Mouse (Mus musculus) G1E-ER4 (cell line): Measurements from ENCODE around the gene Aqp9. TPM values are rescaled to one million over a fixed set of nuclear protein-coding genes. Genes with fewer than 3 reads are reported as not detected.

Source experiments
- GATA1 ChIP-seq: IDR thresholded peaks from one replicate; pipeline ENCODE4 v1.8.0; 2012; ENCODE audit warnings: low read length, inconsistent platforms
- polyA plus RNA-seq: library from polyadenylated mRNA; stranded (reverse); fragments of >175 nt; gene quantifications from 2 replicates; pipeline ENCODE4 v1.2.3, GENCODE M21; 2012

The Aqp9 gene
- polyA plus RNA-seq, 1 experiment, result 0.21 TPM

GRCm38 (mm10) chr9:71131822-71132221 lies 36.7 kb downstream of the Aqp9 start:
- no peak for TF ChIP-seq GATA1

- TF ChIP-seq GATA1, result no peak
Measured at GRCm38 (mm10) chr9:71128911-71129310, 39.6 kb downstream of the Aqp9 start.

- TF ChIP-seq GATA1, result no peak
Measured at GRCm38 (mm10) chr9:71126205-71126604, 42.3 kb downstream of the Aqp9 start.

- no peak for TF ChIP-seq GATA1
Measured at GRCm38 (mm10) chr9:71120924-71121323, 47.6 kb downstream of the Aqp9 start.

- TF ChIP-seq GATA1, result no peak
Measured at GRCm38 (mm10) chr9:71113166-71113565, 55.3 kb downstream of the Aqp9 start.

- no peak for TF ChIP-seq GATA1
Measured at GRCm38 (mm10) chr9:71103521-71103920, 65.0 kb downstream of the Aqp9 start.

- TF ChIP-seq GATA1, result no peak
Measured at GRCm38 (mm10) chr9:71094066-71094465, 74.4 kb downstream of the Aqp9 start.

- peak; percentile 17 for TF ChIP-seq GATA1
Measured at GRCm38 (mm10) chr9:71092038-71092437, 76.4 kb downstream of the Aqp9 start.

- TF ChIP-seq GATA1, result no peak
Measured at GRCm38 (mm10) chr9:71079201-71079600, 89.3 kb downstream of the Aqp9 start.

GRCm38 (mm10) chr9:71077251-71077825 lies 91.1 kb downstream of the Aqp9 start:
- no peak for TF ChIP-seq GATA1

- no peak for TF ChIP-seq GATA1
Measured at GRCm38 (mm10) chr9:71076201-71076648, 92.3 kb downstream of the Aqp9 start.

- no peak for TF ChIP-seq GATA1
Measured at GRCm38 (mm10) chr9:71073831-71074230, 94.7 kb downstream of the Aqp9 start.

- TF ChIP-seq GATA1, result no peak
Measured at GRCm38 (mm10) chr9:71073076-71073475, 95.4 kb downstream of the Aqp9 start.

- TF ChIP-seq GATA1, result no peak
Measured at GRCm38 (mm10) chr9:71072502-71072901, 96.0 kb downstream of the Aqp9 start.

GRCm38 (mm10) chr9:71071581-71072330 lies 96.7 kb downstream of the Aqp9 start:
- TF ChIP-seq GATA1, result no peak

GRCm38 (mm10) chr9:71070628-71071027 lies 97.9 kb downstream of the Aqp9 start:
- TF ChIP-seq GATA1, result no peak

- no peak for TF ChIP-seq GATA1
Measured at GRCm38 (mm10) chr9:71068866-71069390, 99.6 kb downstream of the Aqp9 start.
